In genomic region chr1:74763081-74763480, GRCm38 (mm10) we compare ENCODE assay signal across 8 mouse cellular contexts. TPM values are rescaled to one million over a fixed set of nuclear protein-coding genes. Genes with fewer than 3 reads are reported as not detected.
DNase-seq lines count a peak whose midpoint lies in the region; ATAC-seq lines count a peak whose summit lies in the region.

No protein-coding gene starts in this region.

- ATAC-seq in liver, embryonic 12.5 days = no peak
- ATAC-seq in activated CD4-positive, CD25-positive, alpha-beta regulatory T cell, adult 4 months = no peak

- no peaks in the 10 kb centered on the region for H3K4me1 ChIP-seq in liver, embryonic 12.5 days

- intact Hi-C loops in gastrocnemius, postnatal 14 days (cut with DNase I; ENCODE audit: low total_unique reads) = no loop called here
- intact Hi-C loops in left cerebral cortex, postnatal 25 days (cut with DNase I) = loop anchor here (5.0 kb wide), 1 partner anchor 254 kb away; no protein-coding TSS in a partner anchor

- no peak overlapping the region for H3K27ac ChIP-seq in liver, embryonic 12.5 days

- H3K36me3 ChIP-seq in liver, embryonic 12.5 days = no peaks in the 10 kb centered on the region

- WGBS in liver, embryonic 12.5 days (ENCODE audit: insufficient replicate concordance) = 1% methylated on average over 6 of the region's 6 CpGs

- H3K9me3 ChIP-seq in liver, embryonic 12.5 days (replicated peaks) = no peaks in the 10 kb centered on the region

- DNase-seq in liver = peak; percentile 67
- DNase-seq in NIH3T3 (ENCODE audit: low read depth) = peak; percentile 94
- peak; percentile 53 for DNase-seq in c-Kit-positive CD71-positive TER-119-positive erythroid progenitor cells, embryonic 14.5 days (ENCODE audit: low spot score)
- DNase-seq in gastrocnemius, postnatal 14 days = peak; percentile 71
- DNase-seq in left cerebral cortex, postnatal 25 days (ENCODE audit: low spot score in 2 of 2) = peak; percentile 63 to 81
- DNase-seq in right cerebral cortex, adult 18-20 months = peak; percentile 73

- no peak overlapping the region for H3K4me2 ChIP-seq in liver, embryonic 12.5 days

- H3K9ac ChIP-seq in liver, embryonic 12.5 days = no peak overlapping the region

- peaks cover 58% of the 10 kb centered on the region for H3K27me3 ChIP-seq in liver, embryonic 12.5 days (replicated peaks)

- no peak overlapping the region for H3K4me3 ChIP-seq in liver, embryonic 12.5 days

RNA-seq across cellular contexts. Expression of gene Wnt6, which starts 8.6 kb away (rescaled TPM):
- 0.13 and 0.86 TPM in 2 replicates for polyA plus RNA-seq in liver, embryonic 12.5 days (2016; fragmentation: Nextera tagmentation; extraction: Ambion mirVana)
- total RNA-seq in gastrocnemius, postnatal 14 days (2021) = 1 to 10 TPM in 1 of 2 experiments, under 1 TPM in 1; 0.49 to 1.7 TPM
- 1 to 10 TPM; 2.2 to 3.5 TPM for total RNA-seq in left cerebral cortex, postnatal 25 days (2021)
- polyA plus RNA-seq in activated CD4-positive, CD25-positive, alpha-beta regulatory T cell, adult 4 months (2017; shearing (Covaris generic)) = not detected

RNA-seq across cellular contexts. Expression of gene Prkag3, which starts 14.1 kb away (rescaled TPM):
- 0.13 TPM in 1 of 2 replicates, not detected in the other for polyA plus RNA-seq in liver, embryonic 12.5 days (2016; fragmentation: Nextera tagmentation; extraction: Ambion mirVana)
- total RNA-seq in gastrocnemius, postnatal 14 days (2021) = 100 to 1,000 TPM in 1 of 2 experiments, 10 to 100 TPM in 1; 76.2 to 109 TPM
- not detected for total RNA-seq in left cerebral cortex, postnatal 25 days (2021)
- not detected for polyA plus RNA-seq in activated CD4-positive, CD25-positive, alpha-beta regulatory T cell, adult 4 months (2017; shearing (Covaris generic))

RNA-seq across cellular contexts. Expression of gene Wnt10a, which starts 28.2 kb away (rescaled TPM):
- polyA plus RNA-seq in liver, embryonic 12.5 days (2016; fragmentation: Nextera tagmentation; extraction: Ambion mirVana) = not detected in 2 replicates
- under 1 TPM in 1 of 2 experiments, not detected in 1; 0.10 TPM for total RNA-seq in gastrocnemius, postnatal 14 days (2021)
- 1 to 10 TPM; 6.6 to 9.4 TPM for total RNA-seq in left cerebral cortex, postnatal 25 days (2021)
- polyA plus RNA-seq in activated CD4-positive, CD25-positive, alpha-beta regulatory T cell, adult 4 months (2017; shearing (Covaris generic)) = under 1 TPM in 1 of 2 experiments, not detected in 1; 0.53 TPM

RNA-seq across cellular contexts. Expression of gene Cyp27a1, which starts 49.7 kb away (rescaled TPM):
- 2.3 and 2.8 TPM in 2 replicates for polyA plus RNA-seq in liver, embryonic 12.5 days (2016; fragmentation: Nextera tagmentation; extraction: Ambion mirVana)
- total RNA-seq in gastrocnemius, postnatal 14 days (2021) = 10 to 100 TPM in 1 of 2 experiments, 1 to 10 TPM in 1; 9.9 to 22.2 TPM
- total RNA-seq in left cerebral cortex, postnatal 25 days (2021) = 1 to 10 TPM; 2.6 to 2.9 TPM
- polyA plus RNA-seq in activated CD4-positive, CD25-positive, alpha-beta regulatory T cell, adult 4 months (2017; shearing (Covaris generic)) = under 1 TPM in 1 of 2 experiments, not detected in 1; 0.33 TPM

Comparison
In these comparisons a context has a peak if more than half of its experiments do, and no peak if none do; other contexts are left out.
1. RNA of gene Prkag3, which starts 14.1 kb away (total RNA-seq): 76.2 to 109 TPM in gastrocnemius, postnatal 14 days; not detected in left cerebral cortex, postnatal 25 days; every median in the first group is over 10 times any median in the second.
2. RNA of gene Wnt10a, which starts 28.2 kb away (total RNA-seq): 6.6 to 9.4 TPM in left cerebral cortex, postnatal 25 days; 0.10 TPM in gastrocnemius, postnatal 14 days; every median in the first group is over 4 times any median in the second.
3. Peak in every context shown above with its lines, with median percentiles within 50 percentile points of each other: DNase-seq.